Mouse (Mus musculus) cerebellum, adult 11-12 months (tissue): ENCODE data around the gene Rapgef2.
"Not testable (repeated sequence)": the region's sequence is repeated elsewhere in the genome, so short reads cannot be mapped to it uniquely, and the experiment has no call there.

Source experiments
- DNase-seq: peaks from one replicate; pipeline ENCODE4 v3.0.0; 2022

Rapgef2 gene

DNA sequence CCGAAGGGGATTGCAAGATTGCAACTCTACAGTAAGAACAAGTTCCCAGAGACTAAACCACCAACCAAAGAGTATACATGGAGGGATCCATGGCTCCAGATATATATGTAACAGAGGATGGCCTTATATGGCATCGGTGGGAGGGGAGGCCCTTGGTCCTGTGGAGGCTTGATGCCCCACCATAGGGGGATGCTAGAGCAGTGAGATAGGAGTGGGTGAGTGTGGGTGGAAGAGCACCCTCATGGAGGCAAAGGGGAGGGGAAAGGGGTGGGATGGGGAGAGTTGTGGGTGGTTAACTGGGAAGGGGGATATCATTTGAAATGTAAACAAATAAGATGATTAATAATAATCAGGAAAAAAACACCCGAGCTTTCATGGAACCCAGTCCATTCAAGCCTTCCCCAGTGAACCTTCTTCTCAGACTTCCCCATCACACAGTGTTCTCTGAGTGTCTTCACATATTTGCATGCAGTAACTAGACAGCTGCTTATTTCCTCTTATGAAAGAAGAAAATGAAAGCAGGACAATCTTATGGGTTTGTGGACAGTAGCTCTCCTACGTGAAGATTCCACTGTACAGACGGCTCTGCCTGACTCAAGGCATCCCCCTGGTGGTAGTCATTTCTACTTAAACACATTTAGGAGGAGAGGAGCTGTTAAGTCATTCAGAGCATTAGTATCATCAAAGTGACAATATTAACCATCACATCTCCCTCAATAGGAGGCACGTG, 89.4 kb downstream of the Rapgef2 start:
- no peak for DNase-seq

DNA sequence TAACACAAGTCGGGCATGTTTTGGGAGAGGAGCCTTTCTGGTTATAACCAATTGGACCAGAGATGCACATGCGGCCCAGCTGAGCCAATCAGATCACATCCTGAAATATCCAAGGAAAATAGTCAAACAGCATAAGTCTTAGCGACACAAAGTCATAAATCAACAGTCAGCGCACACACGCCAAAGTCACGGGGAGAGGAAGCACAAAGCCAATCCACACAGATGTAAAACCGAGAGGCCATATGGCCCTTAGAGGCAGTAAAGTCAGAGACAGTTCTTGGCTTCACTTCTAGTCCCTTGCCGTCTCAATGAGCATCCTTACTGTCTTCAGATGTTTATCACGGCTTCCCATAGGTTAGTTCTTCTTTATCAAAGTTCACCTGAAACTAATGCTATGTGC, 91.0 kb downstream of the Rapgef2 start:
- no peak for DNase-seq

DNA sequence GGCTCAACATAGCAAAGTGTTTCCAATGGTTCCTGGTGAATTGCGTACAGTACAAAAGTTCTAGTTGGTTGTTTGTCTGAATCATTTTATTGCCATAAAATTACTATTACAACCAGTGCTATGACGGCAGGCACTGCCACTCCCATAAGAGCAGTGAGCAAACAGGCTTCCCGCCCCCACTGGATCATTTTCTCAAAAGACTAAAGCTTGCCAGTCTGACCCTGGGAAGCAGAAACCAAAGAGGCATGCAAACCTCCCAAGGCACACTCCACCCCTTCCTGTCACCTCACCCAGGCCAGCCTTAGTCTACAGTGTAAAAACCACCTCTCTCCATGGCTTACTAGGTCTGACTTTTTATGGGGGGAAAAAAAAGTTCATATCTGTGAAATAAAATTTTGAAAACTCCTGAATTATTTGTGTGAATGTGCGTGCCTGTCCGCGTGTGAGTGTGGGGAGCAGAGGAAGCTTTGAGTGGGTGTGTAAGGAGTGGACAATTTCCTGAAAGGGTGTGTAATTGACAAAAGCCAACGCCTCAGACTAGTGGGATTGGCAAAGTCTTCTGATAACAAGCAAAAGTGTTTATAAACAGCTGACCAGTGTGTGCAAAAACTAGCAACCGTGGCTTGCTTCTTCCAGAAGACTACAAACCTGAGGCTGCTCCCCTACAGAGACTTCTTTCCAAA, 92.1 kb downstream of the Rapgef2 start:
- DNase-seq = no peak

DNA sequence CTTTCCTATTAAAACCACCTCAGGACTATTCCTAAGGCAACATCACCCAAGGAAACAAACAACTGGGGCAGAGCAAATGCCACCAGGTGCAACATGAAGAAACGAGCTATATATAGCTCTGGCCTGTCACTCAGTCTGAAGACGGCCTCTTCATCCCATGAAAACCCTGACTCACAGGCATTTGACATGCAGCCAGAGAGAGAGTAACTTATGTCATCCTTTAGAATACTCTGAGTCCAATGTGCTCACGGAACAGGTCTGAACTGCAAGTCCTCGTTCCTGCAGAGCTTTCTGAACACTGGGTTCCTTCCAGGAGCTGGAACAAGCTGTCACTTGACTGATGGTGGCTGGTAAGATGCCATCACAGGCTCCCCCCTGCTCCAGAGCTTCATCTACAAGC, 93.3 kb downstream of the Rapgef2 start:
- DNase-seq = peak; percentile 90

DNA sequence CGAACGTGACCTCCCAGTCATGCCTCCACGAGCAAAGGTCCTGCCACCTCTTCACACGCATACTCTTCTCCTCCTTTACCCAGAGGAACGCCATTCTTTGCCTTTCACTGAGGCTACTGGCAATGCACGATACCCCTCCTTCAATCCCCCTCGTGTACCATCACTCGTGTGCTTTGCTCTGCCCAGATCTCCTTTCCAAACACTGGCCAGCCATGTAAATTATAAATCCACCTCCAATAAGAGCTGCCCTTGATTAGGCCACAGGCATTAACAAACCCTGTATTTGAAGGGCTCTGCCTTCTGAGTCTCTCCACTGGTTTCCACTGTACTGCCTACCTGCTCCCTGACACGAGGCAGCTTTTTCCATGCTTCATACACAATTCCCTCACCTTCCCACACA, 94.3 kb downstream of the Rapgef2 start:
- DNase-seq = no peak

DNA sequence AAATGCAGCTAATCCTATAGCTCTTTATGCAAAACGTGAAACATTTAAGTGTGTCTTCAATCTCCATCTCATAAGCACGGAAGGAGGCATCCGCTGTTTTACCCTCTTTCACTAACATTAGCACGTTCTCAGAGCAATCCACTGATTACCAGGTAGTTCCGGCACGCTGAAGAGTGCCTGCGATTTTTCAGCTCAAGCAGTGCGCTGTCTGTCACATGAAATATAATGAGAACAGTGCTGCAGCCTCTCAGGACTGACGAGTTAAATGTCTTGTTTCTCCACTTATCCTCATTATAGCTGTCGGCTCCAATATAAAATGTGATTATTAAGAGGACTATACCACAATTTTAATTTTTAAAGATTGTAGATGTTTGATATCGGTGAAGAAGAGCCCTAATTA, 94.8 kb downstream of the Rapgef2 start:
- DNase-seq = no peak

DNA sequence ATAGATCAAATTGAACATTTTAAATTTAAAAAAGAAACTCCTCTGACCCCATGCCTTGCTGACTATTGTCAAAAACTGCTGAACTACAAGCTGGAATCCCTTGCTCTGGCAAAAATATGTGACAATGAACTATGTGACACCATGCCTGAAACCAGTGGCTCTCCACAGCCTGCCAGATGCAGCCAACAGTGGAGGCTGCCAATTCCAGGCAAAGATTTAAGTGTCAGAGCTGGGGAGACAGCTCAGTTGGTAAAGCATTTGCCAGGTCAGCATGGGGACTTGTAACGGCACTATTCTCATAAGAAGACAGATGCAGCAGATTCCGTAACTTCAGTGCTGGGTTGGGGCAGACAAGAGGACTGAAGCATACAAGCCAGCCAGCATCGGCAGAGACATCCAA, 95.9 kb downstream of the Rapgef2 start:
- DNase-seq = no peak

DNA sequence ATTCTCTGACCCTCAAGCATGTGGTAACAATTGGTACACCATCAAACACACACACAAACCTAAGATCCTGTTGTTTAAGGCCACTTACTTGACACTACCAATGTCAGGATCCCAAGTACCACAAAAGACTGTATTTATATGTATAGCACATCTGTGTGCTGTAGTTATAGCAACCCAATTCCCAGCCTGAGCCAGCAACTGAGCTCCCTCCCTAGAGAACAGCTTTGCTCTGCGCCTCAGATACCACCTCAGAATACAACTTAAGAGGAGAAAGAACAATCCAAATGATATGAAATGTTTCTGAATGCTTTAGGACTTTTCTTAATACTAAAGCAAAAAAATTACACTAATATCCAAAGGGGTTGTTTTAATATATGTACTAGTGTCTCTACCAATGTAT, 98.4 kb downstream of the Rapgef2 start:
- no peak for DNase-seq

DNA sequence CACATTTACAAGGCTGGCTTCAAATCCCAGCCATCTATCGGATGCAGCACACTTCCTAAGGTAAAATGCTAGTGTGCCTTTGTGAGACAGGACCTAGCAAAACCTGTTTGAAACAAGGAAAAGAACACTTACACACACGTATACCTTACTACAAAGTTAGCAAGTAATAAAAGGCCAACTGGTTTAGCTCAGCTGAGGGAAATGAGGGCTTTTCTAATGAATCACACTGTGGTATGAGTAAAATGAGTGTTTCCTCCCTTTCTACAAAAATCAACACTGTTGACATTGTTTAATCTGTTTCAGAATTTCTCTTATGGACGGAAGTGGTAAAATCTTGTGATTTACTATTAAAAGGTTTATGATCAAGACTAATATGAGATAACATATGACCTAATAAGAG, 104.0 kb downstream of the Rapgef2 start:
- no peak for DNase-seq

DNA sequence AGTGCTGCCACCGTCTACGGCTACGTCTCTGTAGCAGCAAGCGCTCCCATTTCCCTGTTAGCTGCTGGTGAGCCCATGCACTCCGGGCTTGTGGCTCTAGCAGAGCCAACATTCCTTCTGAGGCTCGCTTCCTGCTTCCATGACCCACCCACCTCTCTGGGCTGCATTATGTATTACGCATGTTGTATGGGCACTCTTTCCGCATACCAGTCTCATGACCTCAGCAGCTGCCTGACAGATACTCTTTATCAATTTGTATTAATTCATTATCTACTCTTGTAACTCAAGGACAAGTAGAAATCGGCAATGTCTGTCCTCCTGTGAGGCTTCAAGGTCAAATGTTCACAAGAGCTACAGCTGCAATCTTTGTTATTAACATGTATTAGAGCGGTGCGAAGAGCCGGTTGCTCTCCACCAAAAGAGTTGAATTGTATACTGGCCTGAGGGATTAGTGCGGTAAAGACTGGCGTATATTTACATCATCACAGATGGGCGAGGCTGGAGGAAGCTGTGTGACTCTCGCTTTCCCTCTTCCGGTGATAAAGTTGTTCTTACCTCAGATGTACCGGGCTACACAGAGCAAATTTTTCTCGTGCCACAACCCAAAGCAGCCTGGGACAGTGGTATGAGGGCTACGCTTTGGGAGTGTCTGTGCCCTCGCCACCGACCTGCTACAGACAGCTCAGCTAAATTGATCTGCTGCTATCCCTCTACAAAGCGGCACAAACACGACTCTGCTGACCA, 104.9 kb downstream of the Rapgef2 start:
- DNase-seq = no peak

DNA sequence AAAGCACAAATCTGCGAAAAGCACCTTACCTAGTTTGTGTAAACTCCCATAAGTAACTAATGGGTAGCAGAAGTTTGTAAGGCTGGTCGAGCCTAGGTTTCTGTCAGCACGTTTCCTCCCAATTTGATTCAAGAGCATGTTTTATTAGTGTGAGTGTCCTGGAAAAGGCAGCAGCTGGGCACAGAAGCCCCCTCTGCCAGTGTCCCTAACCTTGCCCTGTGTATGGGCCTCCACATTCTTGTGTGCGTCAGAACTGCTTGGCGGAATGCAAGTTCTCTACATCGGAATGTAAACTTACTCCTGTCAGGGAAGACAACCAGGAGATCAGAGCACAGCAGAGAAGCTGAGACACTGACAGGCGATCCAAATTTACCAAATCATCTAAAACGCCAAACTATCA, 106.2 kb downstream of the Rapgef2 start:
- DNase-seq = no peak

DNA sequence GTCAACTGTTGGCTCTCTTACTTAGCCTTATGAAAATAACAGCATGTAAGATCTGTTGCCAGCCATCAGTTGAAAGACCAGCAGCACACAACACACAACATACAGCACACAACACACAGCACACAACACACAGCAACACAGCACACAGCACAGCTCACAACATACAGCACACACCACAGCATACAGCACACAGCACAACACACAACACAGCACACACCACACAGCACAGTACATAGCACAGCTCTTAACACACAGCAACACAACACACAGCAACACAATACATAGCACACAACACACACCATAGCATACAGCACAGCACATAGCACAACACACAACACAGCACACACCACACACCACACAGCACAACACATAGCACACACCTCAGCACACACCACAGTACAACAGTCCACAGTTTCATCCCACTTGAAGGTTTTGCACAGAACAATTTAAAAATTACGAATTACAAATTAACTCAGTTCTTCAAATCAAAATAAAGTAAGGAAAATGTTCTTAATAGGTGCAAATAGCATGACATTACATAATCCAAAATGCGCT, 106.7 kb downstream of the Rapgef2 start:
- no peak for DNase-seq

DNA sequence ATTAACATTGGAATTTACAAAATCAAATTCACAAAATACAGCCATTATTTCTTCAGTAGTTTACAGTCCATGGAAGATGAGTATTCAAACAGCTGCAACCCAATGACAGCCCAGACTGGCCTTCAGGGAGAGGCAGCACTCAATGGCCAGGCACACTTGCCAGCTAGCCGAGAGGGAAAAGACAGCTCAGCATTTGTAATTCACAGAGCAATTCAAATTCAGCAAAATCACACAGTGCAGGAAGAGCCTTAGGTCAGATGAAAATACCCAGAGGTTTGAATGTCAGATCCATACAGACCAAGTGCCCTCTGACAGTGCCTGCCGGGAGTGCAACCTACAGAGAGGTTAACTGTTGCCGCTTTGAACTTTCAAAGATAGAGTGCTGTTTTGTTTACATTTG, 107.6 kb downstream of the Rapgef2 start:
- no peak for DNase-seq

DNA sequence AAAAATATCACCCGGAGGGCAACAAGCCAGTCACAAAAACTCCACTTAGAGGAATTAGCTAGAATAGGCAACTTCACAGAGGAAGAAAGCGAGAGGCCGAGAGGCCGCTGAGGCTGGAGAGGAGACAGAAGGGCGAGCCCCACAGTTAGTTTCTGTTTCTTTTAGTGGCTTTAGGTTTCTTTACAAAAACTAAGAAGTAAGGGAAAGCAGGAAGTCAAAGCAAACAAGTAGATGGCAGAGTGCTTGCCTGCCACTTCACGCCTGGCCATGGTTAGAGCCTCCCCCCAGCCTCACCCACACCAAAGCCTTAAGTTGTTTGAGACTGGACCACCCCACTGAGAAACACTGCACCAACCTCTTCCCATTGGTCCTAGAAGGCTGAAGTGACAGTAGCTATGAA, 108.2 kb downstream of the Rapgef2 start:
- no peak for DNase-seq

DNA sequence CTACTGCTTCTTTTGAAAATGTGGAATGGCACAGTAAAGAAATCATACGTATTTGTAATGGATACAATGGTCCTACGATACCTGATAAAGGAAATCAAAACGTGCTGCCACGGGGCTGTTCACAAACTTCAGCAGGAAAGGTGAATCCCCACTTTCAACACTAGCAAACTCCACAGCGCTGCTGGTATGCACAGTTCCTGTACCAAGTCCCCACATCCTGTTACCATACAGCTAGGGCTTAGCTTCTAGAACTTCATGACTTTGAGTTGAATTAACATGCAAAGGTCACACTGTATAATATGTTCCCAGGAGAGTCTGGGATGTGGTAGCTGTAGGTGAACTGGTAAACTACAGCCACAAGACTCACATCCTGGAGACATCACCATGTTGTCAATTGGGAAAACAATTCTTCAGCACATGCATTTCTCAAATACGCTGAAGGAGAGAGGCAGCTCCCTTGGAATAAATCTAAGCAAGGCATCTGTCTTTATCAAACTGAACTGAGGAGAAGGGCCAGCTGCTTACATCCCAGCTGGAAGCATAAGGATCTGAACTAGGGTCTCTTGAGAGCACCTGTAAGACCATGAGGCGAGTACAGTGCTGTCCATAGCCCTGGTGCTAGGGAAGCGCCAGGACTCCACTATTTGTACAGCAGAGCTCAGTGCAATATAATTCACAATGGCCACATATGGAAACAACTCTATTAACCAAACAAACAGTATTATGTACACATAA, 109.0 kb downstream of the Rapgef2 start:
- no peak for DNase-seq

DNA sequence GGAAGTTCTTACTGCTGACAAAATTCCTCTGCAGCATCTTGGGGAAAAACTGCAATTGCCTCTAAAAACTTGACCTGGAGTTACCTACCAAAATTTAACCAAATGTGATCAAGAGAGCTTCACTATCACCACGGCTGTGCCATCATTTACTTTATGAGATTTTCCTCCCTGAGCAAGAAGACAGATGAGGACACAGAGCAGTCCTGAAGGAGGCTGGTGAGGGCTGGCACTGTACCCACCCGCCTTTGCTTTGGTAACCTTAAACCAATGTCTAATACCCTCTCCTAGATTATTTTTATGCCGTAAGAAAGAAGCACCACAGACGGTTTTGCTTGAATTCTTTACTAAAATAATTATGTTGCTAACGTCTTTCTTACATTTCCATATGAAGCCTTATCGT, 112.1 kb downstream of the Rapgef2 start:
- DNase-seq = no peak

DNA sequence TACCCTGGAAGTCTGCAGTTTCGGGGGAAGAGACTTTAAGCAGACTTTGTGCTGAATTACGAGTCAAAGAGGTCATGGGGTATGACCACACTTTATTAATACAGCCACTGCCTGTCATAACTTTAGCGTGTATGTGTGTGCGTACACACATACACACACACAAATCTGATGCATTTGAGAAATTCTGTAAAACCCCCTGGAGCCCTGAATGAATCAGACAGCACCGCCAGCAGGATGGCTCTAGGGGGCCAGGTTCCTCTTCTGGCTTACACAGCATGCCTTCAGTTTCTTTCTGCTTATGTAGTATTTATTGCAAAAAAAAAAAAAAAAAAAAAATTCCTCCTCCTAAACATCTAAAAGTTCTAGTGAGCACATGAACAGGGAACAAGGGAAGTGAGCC, 113.0 kb downstream of the Rapgef2 start:
- DNase-seq = no peak

DNA sequence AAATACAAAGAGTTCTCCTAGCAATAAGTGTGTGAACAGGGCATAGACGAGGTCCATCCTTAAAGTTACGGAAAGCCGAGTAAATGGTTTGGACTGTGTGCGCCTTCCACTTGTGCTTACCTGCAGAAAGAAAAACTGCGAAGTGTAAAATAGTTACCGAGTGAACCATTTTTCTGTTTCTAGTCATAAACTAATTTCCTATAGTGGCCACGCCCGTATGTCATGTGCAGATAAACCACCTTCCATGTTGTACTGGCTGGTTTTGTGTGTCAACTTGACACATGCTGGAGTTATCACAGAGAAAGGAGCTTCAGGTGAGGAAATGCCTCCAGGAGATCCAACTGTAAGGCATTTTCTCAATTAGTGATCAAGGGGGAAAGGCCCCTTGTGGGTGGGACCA, 115.2 kb downstream of the Rapgef2 start:
- DNase-seq = not testable (repeated sequence)

DNA sequence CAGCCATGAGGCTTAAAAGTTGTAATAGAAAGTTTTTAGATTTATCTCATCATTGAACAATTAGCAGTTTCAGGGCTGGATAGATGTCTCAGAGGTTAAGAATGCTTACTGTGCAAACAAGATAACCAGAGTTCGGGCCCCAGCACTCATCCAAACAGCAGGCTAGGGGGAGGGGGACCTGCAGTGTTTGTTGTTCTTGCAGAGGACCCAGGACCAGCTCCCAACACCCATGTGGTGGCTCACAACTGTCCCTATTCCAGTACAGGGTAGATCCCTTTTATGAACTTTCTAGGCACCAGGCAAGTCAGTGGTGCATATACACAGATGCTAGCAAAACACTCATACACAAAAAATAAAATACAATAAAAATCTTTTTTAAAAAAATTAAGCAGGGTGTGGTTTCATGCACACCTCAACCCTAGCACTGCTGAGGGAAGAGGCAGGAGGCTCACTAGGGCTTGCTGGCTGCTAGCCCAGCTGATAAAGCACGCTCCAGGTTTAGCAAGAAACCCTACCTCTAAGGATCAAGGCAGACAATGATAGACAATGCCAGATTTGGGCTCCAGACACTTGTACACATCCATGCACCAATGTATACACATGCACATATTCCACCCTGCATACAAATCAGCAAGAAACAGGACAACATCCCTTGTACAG, 118.0 kb downstream of the Rapgef2 start:
- no peak for DNase-seq

DNA sequence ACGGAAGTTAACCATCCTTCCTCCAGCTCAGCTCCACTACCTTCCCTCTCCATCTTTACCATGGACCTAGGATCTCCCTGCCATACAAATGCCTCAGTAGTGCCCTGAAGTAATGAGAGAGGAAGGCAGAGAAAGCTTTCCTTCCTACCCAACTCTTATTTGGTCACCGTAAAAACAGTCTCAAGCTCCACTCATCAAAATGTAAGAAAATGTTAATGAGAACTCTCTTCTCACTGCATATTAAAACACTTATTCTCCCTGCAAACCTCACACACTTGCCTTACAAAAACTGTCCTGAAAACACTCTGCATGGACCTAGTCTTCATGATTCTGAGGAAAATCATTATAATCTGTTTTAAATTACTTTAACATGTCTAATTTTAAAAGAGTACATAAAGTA, 118.7 kb downstream of the Rapgef2 start:
- DNase-seq = no peak

DNA sequence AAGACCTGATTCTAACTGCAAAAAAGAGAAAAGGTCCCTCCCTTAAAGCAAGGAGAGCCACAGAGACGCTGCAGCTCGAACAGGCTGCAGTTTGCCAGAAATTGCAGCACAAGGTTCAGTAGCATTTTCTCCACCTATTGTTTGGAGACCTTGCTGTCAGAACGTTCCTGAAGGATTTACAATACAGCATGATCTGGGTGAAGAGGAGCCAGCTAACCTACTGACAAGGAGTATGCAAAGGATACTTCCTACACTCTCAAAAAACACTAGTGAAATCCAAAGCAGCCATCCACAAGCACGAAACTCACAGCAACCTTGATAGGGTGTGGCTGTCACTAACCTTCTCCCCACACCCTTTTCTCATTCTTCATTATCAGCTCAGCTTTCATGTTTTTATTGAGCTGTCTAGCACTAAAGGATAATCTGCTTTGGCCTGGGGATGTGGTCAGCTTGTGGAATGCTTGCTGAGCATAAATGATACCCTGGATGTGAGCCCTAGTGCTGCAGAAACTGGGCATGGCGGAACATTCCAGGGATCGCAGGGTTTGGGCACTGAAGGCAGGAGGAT, 124.4 kb downstream of the Rapgef2 start:
- DNase-seq = no peak

DNA sequence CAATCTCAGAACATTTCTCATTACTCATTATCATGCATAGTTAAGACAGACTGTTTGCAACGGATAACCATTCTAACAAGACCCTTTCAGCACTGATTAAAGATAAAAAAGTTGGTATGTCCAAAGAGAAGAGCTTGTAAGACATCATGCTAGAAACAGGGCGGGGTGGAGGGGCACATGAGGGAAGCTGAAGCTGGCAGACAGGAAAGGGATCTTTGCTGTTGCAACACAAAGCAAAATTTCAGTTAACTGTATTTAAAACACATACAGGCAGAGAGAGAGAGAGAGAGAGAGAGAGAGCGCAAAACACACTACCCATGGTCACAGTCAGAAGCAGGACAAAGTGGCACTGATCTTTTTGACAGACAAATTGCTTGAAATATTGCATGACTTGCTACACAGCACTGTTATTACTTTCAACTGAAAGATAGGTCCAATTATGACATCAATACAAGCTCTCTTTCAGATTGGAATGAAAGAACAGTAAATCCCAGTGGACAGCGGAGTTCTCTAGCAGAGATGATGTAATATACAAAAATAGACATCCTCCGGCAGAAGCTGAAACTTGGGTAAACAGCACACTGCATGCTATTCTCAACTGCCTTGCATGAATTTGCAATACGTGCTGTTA, 125.1 kb downstream of the Rapgef2 start:
- DNase-seq = no peak
